Mouse (Mus musculus): ENCODE results near the gene Dnttip2.

The Dnttip2 gene

DNA sequence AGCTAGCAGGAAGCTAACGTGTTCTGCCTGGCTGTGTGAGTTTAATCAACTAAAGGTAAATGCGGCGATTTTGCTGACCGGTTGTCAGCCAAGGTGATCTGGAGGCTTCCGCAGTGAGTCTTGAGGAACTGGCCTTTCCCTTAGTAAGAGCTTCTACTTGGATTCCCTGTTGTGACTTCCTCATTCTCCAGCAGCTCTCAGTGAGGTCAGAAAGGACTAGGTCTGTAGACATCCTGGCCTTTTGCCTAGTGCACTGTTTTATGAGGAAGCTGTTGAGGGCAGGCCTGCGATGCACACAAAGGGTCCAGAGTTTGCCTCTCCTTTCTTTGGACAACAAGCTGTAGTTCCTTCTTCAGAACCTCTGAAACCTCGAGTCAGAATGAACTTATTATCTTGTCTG is 16.5 kb downstream of the Dnttip2 start:
- no peak for DNase-seq (ENCODE audit: low read depth)

- DNase-seq (ENCODE audit: low read depth): no peak
Observed at GRCm38 (mm10) chr3:122291828-122292227, 17.6 kb downstream of the Dnttip2 start.

DNA sequence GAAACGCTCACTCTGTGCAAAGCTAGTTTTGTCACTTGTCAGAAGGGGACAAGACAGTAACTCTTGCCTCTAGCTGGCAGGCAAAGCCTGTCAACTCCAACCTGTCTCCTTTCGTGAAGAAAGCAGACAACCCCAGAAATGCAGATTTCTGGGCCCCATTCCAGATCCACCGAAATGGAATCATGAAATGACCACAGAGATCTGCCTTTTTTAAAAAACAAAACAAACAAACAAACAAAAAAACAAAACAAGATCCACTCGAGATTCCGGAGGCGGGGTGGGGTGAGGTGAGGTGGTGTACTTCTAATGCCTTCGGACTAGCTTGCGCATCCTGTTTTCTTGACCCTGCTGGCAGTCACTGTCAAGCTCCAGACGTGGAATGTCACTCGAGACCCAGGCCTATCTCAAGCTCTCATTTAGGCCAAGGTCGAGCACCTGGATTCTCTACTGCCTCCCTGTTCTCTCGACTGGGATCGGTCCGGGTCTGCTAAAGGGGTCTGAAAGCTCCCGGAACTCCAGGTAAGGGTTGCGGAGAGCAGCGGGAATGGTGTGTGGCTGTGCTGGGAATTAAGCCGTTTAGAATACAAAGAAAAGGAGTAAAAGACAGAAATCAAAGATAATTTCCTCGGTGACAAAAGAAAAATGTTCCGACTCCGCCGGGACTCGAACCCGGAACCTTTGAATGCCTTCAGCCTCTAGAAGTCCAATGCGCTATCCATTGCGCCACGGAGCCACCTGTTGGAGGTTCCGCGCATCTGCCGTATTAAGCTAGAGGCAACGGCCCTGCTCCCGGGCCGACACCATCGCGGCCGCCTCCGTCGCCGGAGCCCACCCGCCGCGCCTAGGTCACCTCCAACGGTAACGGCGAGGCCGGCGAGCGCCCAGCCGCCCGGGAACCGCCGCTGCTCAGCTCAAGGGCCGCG is 18.4 kb downstream of the Dnttip2 start:
- DNase-seq (ENCODE audit: low read depth): peak; percentile 97

- DNase-seq (ENCODE audit: low read depth): peak; percentile 69
Observed at GRCm38 (mm10) chr3:122293223-122293953, 19.2 kb downstream of the Dnttip2 start.

GRCm38 (mm10) chr3:122293954-122294850 is 20.0 kb downstream of the Dnttip2 start, which contains the start of gene Bcar3:
Gene Bcar3 (plus strand): TSS chr3:122294136.
- DNase-seq (ENCODE audit: low read depth): peak; percentile 94

DNA sequence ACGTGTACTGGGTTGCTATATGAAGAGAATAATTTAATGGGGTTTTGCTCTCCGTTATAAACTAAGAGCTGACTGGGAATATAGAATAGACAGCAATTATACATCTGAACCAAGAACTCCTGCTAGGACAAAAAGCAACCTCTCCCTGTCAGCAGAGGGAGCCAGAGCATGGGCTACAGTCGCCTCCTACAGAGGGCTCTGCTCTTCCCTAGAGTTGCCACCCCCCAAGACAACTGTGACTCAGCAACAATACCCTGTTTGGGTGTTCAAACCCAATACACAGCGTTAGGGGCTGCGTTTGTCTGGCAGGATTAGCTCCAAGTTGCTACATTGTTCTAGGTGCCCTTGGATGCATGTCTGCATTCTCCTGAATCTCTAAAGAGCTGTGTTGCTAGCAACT is 21.3 kb downstream of the Dnttip2 start:
- peak; percentile 72 for DNase-seq (ENCODE audit: low read depth)

GRCm38 (mm10) chr3:122296979-122297378 is 22.8 kb downstream of the Dnttip2 start:
- DNase-seq (ENCODE audit: low read depth): no peak

GRCm38 (mm10) chr3:122300983-122301919 is 27.1 kb downstream of the Dnttip2 start:
- DNase-seq (ENCODE audit: low read depth): no peak

GRCm38 (mm10) chr3:122304560-122304959 is 30.4 kb downstream of the Dnttip2 start:
- no peak for DNase-seq (ENCODE audit: low read depth)

GRCm38 (mm10) chr3:122307894-122308671 is 33.9 kb downstream of the Dnttip2 start:
- no peak for DNase-seq (ENCODE audit: low read depth)

- no peak for DNase-seq (ENCODE audit: low read depth)
Observed at GRCm38 (mm10) chr3:122308981-122309380, 34.8 kb downstream of the Dnttip2 start.

DNA sequence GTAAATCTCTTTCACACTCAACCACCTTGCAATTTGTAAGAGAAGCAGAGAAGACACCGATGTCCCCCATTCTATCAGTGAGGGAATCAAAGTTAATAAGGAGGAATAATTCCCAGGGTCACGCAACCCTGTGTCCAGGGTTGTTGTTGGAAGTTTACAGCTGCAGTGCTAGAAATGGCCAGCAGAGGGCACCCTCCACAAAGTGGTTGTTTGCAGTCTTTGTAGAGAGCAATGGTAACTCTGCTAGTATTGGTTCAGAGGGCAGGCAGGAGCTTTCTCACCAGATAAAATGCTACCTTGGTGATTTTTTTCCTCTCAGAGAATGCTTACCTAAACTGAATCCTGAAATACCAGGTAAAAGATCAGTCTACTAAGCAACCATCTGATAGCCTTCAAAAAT is 37.9 kb downstream of the Dnttip2 start:
- peak; percentile 77 for DNase-seq (ENCODE audit: low read depth)

- DNase-seq (ENCODE audit: low read depth): no peak
Observed at GRCm38 (mm10) chr3:122312936-122313629, 38.9 kb downstream of the Dnttip2 start.

DNA sequence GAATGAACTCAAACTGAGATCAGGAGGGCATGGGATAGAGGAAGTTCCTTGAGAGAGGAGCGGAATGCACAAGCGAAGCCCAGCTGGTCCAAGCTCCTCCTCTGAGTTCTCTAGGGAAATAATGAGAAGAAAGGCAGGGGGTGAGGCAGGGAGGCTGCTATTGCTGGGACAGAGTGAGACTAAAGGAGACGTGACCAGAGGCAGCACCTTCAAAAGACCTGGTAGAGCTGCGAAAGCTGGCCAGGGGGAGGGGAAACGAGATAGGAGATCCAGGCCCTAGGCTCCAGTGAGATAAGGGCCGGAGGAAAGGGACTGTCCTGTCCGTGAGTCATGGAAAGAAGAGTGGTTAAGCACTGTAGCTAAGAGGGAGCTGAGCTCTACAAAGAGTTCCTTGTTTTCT is 39.7 kb downstream of the Dnttip2 start:
- no peak for DNase-seq (ENCODE audit: low read depth)

DNA sequence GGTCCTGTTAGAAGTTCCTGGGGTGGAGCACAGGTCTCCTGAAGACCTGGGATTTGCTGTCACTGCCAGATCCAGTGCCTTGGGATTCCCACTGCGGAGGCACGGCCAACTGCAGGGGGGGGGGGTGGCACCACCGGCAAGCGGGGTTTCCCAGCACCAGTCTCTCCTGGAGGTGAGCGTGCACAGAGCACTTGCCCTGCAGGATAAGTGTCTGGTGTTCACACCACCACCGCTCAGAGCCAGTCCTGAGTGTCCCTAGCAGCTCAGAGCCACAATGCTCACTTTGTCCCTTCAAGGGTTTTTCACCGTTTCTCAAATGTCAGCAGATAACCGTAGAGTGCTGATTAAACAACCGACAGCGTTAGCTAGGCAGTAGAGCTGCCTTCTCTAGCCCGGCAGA is 42.4 kb downstream of the Dnttip2 start:
- DNase-seq (ENCODE audit: low read depth): no peak

DNA sequence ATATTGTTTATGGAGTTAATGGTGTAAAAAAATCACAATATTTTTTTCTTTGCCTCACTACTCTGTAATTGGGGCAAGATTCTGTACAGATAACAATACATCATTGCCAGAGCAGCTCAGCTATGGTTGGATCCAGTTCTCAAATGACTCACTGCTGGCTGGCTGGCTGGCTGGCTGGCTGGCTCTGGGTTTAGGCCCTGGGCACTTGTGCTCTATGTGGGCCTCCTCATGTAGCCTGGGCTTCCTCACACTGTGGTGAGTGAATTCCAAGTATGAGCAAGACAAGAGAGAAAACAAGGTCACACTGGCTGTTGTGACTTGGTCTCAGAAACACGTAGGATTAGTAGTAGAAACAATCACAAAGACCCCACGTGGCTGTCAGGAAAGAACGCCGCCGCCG is 43.2 kb downstream of the Dnttip2 start:
- no peak for DNase-seq (ENCODE audit: low read depth)

DNA sequence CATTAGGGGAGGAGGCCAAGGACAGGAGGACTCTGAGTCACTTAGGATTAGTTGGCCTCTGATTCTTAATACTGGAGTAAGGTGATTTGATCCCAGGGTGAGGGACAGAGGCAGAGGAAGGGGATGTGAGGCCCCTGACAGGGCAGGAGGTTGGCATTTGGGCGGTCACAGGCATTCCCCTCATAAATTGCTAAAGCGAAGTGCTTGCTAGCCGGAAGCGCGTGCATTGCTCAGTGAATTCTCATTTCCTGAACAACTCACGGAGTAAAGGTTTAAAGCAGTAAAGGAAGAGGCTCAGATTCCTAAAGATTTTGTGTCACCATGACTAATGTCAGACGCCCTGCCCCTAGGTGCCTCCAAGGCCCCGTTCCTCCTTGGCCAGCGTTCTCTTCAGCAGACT is 48.0 kb downstream of the Dnttip2 start:
- DNase-seq (ENCODE audit: low read depth): no peak

GRCm38 (mm10) chr3:122323841-122324240 is 49.7 kb downstream of the Dnttip2 start:
- no peak for DNase-seq (ENCODE audit: low read depth)

GRCm38 (mm10) chr3:122324528-122324927 is 50.3 kb downstream of the Dnttip2 start:
- no peak for DNase-seq (ENCODE audit: low read depth)

Data from naive thymus-derived CD4-positive, alpha-beta T cell, adult 2 months (primary cell).